Mouse (Mus musculus): Measurements from ENCODE around the gene Olfr462. TPM values are rescaled to one million over a fixed set of nuclear protein-coding genes. Genes with fewer than 3 reads are reported as not detected.
"Not testable (repeated sequence)": the region's sequence is repeated elsewhere in the genome, so short reads cannot be mapped to it uniquely, and the experiment has no call there.

Olfr462 gene
- polyA plus RNA-seq, 1 experiment: not detected

DNA sequence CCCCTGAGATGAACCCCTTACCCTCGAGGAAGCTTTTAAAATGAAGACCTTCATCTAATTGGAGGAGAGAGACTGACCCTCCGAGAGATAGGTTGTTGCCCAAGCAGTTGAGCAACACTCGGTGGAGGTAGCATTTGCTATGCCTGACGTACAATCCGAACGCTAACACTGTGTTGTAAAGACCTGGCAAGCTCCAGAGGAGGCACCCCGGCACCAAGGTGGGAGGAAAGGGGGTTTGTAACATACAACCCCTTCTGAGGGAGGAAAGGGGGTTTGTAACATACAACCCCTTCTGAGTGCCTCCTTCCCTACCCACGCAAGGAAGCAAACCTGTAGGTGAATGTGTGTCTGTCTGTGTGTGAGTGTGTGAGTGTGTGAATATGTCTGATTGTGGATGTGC lies 20.3 kb downstream of the Olfr462 start:
- H3K4me1 ChIP-seq (ENCODE audit: control insufficient read depth, insufficient read depth, low read length): no peaks in the 10 kb centered on the region
- no peak overlapping the region for H3K4me3 ChIP-seq (ENCODE audit: insufficient read depth, low read depth, low read length)
- no peak for DNase-seq
- TF ChIP-seq CTCF (conservative IDR thresholded peaks at IDR 0.05; ENCODE audit: insufficient read depth, insufficient read length, low read depth, low read length) (no peak), POLR2A (IDR thresholded peaks at IDR 0.05; ENCODE audit: low read depth, low read length) (no peak)
- WGBS: 24% methylated on average over 8 of the region's 8 CpGs
- no peaks in the 10 kb centered on the region for H3K27me3 ChIP-seq (replicated peaks; ENCODE audit: control insufficient read depth, insufficient read depth, low read length)
- no peak overlapping the region for H3K27ac ChIP-seq (ENCODE audit: insufficient read depth, low read depth, low read length)
- no peaks in the 10 kb centered on the region for H3K36me3 ChIP-seq (ENCODE audit: control insufficient read depth, insufficient read depth, low read length)

DNA sequence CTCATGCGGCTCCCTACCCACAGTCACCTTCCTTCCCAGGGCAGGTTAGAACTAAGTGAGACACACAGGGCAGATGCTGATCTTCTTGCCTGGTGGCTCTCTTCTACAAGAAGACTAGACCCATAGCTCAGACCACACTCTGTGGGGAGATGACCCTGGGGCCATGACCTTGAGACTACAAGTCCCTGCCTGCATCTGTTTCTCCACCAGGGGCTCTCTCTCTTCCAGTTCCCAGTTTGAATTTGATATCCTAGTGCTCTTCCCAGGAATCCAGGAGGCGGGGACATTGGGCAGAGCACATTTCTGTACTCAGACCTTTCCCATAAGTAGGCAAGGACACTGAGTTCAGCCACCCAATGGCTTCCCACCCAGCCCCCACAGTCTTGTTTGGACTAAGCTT lies 22.0 kb downstream of the Olfr462 start:
- TF ChIP-seq POLR2A (IDR thresholded peaks at IDR 0.05; ENCODE audit: low read depth, low read length) (no peak), CTCF (conservative IDR thresholded peaks at IDR 0.05; ENCODE audit: insufficient read depth, insufficient read length, low read depth, low read length) (no peak)
- Histone ChIP-seq H3K4me1 (ENCODE audit: control insufficient read depth, insufficient read depth, low read length) (no peaks in the 10 kb centered on the region), H3K36me3 (ENCODE audit: control insufficient read depth, insufficient read depth, low read length) (no peaks in the 10 kb centered on the region), H3K4me3 (ENCODE audit: insufficient read depth, low read depth, low read length) (no peak overlapping the region), H3K27me3 (replicated peaks; ENCODE audit: control insufficient read depth, insufficient read depth, low read length) (no peaks in the 10 kb centered on the region), H3K27ac (ENCODE audit: insufficient read depth, low read depth, low read length) (no peak overlapping the region)
- no peak for DNase-seq
- 82% methylated on average over 2 of the region's 2 CpGs for WGBS

DNA sequence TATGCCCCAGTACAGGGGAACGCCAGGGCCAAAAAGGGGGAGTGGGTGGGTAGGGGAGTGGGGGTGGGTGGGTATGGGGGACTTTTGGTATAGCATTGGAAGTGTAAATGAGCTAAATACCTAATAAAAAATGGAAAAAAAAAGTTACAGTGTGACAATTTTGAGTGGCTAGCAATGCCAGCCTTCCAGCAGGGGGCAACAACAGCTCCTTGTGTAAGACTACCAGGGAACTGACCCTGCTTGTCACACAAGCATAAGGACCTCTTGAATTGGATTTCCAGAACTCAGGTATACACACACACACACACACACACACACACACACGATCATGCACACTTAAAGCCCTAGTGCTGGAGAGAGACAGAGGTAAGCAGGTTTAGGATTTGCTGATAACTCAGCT lies 25.2 kb downstream of the Olfr462 start:
- 77% methylated on average over 1 of the region's 2 CpGs for WGBS
- H3K27me3 ChIP-seq (replicated peaks; ENCODE audit: control insufficient read depth, insufficient read depth, low read length); H3K36me3 ChIP-seq (ENCODE audit: control insufficient read depth, insufficient read depth, low read length); H3K4me3 ChIP-seq (ENCODE audit: insufficient read depth, low read depth, low read length); H3K27ac ChIP-seq (ENCODE audit: insufficient read depth, low read depth, low read length); DNase-seq; H3K4me1 ChIP-seq (ENCODE audit: control insufficient read depth, insufficient read depth, low read length): not testable (repeated sequence)

GRCm38 (mm10) chr11:87862805-87863204 lies 29.3 kb downstream of the Olfr462 start:
- H3K36me3 ChIP-seq (ENCODE audit: control insufficient read depth, insufficient read depth, low read length): no peaks in the 10 kb centered on the region; the same call in 1 of the 2 replicates
- no peak for TF ChIP-seq CTCF (conservative IDR thresholded peaks at IDR 0.05; ENCODE audit: insufficient read depth, insufficient read length, low read depth, low read length)
- TF ChIP-seq POLR2A (IDR thresholded peaks at IDR 0.05; ENCODE audit: low read depth, low read length): no peak
- no peak for DNase-seq
- no peaks in the 10 kb centered on the region for H3K27me3 ChIP-seq (replicated peaks; ENCODE audit: control insufficient read depth, insufficient read depth, low read length)
- no peak overlapping the region for H3K27ac ChIP-seq (ENCODE audit: insufficient read depth, low read depth, low read length)
- WGBS: 91% methylated on average over 13 of the region's 13 CpGs
- H3K4me1 ChIP-seq (ENCODE audit: control insufficient read depth, insufficient read depth, low read length): no peaks in the 10 kb centered on the region
- no peak overlapping the region for H3K4me3 ChIP-seq (ENCODE audit: insufficient read depth, low read depth, low read length)

DNA sequence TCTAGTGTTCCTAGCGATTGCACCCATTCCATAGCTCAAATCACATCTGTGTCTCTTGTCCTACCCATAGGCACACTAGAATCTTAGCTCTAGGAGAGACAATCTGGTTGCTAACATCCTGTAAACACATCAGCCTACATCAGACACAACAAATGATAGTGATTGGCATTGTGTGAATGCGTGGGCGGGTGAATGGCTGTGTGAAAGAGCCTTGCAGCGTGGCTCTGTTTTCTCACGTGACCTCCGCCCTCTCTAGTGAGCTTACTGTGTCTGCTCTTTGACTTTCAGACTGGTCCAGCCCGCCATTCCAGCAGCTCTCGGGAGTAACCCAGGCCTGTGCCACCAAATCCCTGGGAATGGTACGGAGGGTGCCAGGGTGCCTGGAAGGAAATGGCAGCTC lies 31.6 kb downstream of the Olfr462 start:
- WGBS: 86% methylated on average over 9 of the region's 9 CpGs
- H3K27me3 ChIP-seq (replicated peaks; ENCODE audit: control insufficient read depth, insufficient read depth, low read length): no peaks in the 10 kb centered on the region
- H3K27ac ChIP-seq (ENCODE audit: insufficient read depth, low read depth, low read length): no peak overlapping the region
- H3K4me3 ChIP-seq (ENCODE audit: insufficient read depth, low read depth, low read length): no peak overlapping the region
- H3K4me1 ChIP-seq (ENCODE audit: control insufficient read depth, insufficient read depth, low read length): no peaks in the 10 kb centered on the region
- no peak for DNase-seq
- TF ChIP-seq POLR2A (IDR thresholded peaks at IDR 0.05; ENCODE audit: low read depth, low read length) (no peak), CTCF (conservative IDR thresholded peaks at IDR 0.05; ENCODE audit: insufficient read depth, insufficient read length, low read depth, low read length) (no peak)
- no peaks in the 10 kb centered on the region; the same call in 1 of the 2 replicates for H3K36me3 ChIP-seq (ENCODE audit: control insufficient read depth, insufficient read depth, low read length)

DNA sequence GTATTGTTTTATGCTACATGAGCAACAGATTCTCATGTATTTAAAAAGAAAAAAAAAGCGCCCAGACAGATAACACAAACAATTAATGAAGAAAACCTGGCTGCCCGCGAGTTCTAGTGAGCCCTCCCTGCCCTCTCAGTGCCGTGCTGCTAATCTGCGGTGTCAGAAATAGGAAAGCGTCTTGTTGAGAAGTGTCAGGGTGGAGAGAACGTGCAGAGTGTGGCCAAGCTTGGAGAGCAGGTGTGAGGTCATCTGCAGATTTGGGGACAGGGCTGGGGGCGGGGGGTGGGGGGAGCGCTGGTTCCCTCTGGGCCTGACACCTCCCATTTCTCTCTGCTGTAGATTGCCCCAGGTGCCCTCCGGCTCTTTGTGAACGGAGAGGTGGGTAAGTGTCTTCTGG lies 32.8 kb downstream of the Olfr462 start:
- TF ChIP-seq POLR2A (IDR thresholded peaks at IDR 0.05; ENCODE audit: low read depth, low read length): no peak
- TF ChIP-seq CTCF (conservative IDR thresholded peaks at IDR 0.05; ENCODE audit: insufficient read depth, insufficient read length, low read depth, low read length): no peak
- Histone ChIP-seq H3K27ac (ENCODE audit: insufficient read depth, low read depth, low read length) (no peak overlapping the region), H3K4me1 (ENCODE audit: control insufficient read depth, insufficient read depth, low read length) (no peaks in the 10 kb centered on the region), H3K27me3 (replicated peaks; ENCODE audit: control insufficient read depth, insufficient read depth, low read length) (no peaks in the 10 kb centered on the region), H3K4me3 (ENCODE audit: insufficient read depth, low read depth, low read length) (no peak overlapping the region), H3K36me3 (ENCODE audit: control insufficient read depth, insufficient read depth, low read length) (no peaks in the 10 kb centered on the region; the same call in 1 of the 2 replicates)
- DNase-seq: no peak
- 90% methylated on average over 11 of the region's 11 CpGs for WGBS

GRCm38 (mm10) chr11:87854550-87854949 lies 37.5 kb downstream of the Olfr462 start:
- no peak overlapping the region for H3K4me3 ChIP-seq (ENCODE audit: insufficient read depth, low read depth, low read length)
- peaks cover 8% of the 10 kb centered on the region; the same call in 1 of the 2 replicates for H3K4me1 ChIP-seq (ENCODE audit: control insufficient read depth, insufficient read depth, low read length)
- H3K27ac ChIP-seq (ENCODE audit: insufficient read depth, low read depth, low read length): no peak overlapping the region
- H3K36me3 ChIP-seq (ENCODE audit: control insufficient read depth, insufficient read depth, low read length): no peaks in the 10 kb centered on the region; the same call in 1 of the 2 replicates
- 88% methylated on average over 7 of the region's 7 CpGs for WGBS
- no peak for DNase-seq
- TF ChIP-seq POLR2A (IDR thresholded peaks at IDR 0.05; ENCODE audit: low read depth, low read length): no peak
- no peak for TF ChIP-seq CTCF (conservative IDR thresholded peaks at IDR 0.05; ENCODE audit: insufficient read depth, insufficient read length, low read depth, low read length)
- no peaks in the 10 kb centered on the region for H3K27me3 ChIP-seq (replicated peaks; ENCODE audit: control insufficient read depth, insufficient read depth, low read length)

DNA sequence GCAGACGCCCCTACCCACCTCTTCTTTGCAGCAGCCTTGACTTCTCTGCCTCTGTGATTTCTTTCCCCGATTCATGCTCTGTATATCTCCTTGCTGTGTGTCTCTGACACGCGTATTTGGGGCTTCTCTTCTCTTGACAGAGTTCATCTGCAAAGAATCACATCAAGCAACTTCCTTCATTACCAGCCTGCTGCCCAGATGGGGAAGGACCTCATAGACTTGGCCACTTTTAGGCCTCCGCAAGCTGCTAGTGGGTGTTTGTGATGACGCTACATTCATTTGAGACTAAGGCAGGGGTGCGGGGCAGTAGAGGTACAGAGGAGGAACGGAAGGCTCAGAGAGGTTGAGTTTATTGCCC lies 38.5 kb downstream of the Olfr462 start:
- Histone ChIP-seq H3K4me1 (ENCODE audit: control insufficient read depth, insufficient read depth, low read length) (peaks cover 8% of the 10 kb centered on the region; the same call in 1 of the 2 replicates), H3K36me3 (ENCODE audit: control insufficient read depth, insufficient read depth, low read length) (no peaks in the 10 kb centered on the region; the same call in 1 of the 2 replicates), H3K27ac (ENCODE audit: insufficient read depth, low read depth, low read length) (no peak overlapping the region), H3K4me3 (ENCODE audit: insufficient read depth, low read depth, low read length) (peak overlapping the region; percentile 76), H3K27me3 (replicated peaks; ENCODE audit: control insufficient read depth, insufficient read depth, low read length) (no peaks in the 10 kb centered on the region)
- peak; percentile 7 for DNase-seq
- 35% methylated on average over 8 of the region's 8 CpGs for WGBS
- TF ChIP-seq POLR2A (IDR thresholded peaks at IDR 0.05; ENCODE audit: low read depth, low read length): no peak
- no peak for TF ChIP-seq CTCF (conservative IDR thresholded peaks at IDR 0.05; ENCODE audit: insufficient read depth, insufficient read length, low read depth, low read length)

Data from kidney, adult 2 months (tissue).